Mouse (Mus musculus) bone marrow macrophage, adult 2 months (primary cell): Measurements from ENCODE around the gene Tbc1d17. TPM values are rescaled to one million over a fixed set of nuclear protein-coding genes. Genes with fewer than 3 reads are reported as not detected.

Source experiments
- H3K27ac ChIP-seq: 2 replicates; pipeline ENCODE4 v1.5.1; 2012; ENCODE audit warnings: low read depth, low read length; ENCODE audit not compliant: insufficient read depth
- H3K4me1 ChIP-seq: 2 replicates; pipeline ENCODE4 v1.6.1; 2012; ENCODE audit warnings: low read length; ENCODE audit not compliant: control insufficient read depth, insufficient read depth
- H3K4me3 ChIP-seq: 2 replicates; pipeline ENCODE4 v1.5.1; 2012; ENCODE audit warnings: mild to moderate bottlenecking, low read length, moderate library complexity; ENCODE audit not compliant: insufficient read depth
- CTCF ChIP-seq: IDR thresholded peaks from 2 replicates; pipeline ENCODE4 v1.5.1; 2012; ENCODE audit warnings: low read depth, mild to moderate bottlenecking, low read length, moderate library complexity
- POLR2A ChIP-seq: IDR thresholded peaks from 2 replicates; pipeline ENCODE4 v1.6.1; 2012; ENCODE audit warnings: mild to moderate bottlenecking, low read depth, low read length, borderline replicate concordance
- polyA plus RNA-seq: library from polyadenylated mRNA; stranded (reverse); fragments of >200 nt; gene quantifications from 2 replicates; pipeline ENCODE4 v1.2.4, GENCODE M21; 2012; ENCODE audit not compliant: missing spikeins, insufficient read depth, insufficient read length

Gene Tbc1d17
- polyA plus RNA-seq, 1 experiment = 76.1 TPM

- TF ChIP-seq POLR2A (no peak), CTCF (no peak)
- peak overlapping the region; percentile 25; the same call in 1 of the 2 replicates for H3K27ac ChIP-seq
- H3K4me3 ChIP-seq = peak overlapping the region; percentile 82
- H3K4me1 ChIP-seq = peaks cover 46% of the 10 kb centered on the region
Measured at GRCm38 (mm10) chr7:44818751-44819235, 30.1 kb downstream of the Tbc1d17 start.

GRCm38 (mm10) chr7:44818164-44818563, 30.7 kb downstream of the Tbc1d17 start:
- peak overlapping the region; percentile 82 for H3K4me3 ChIP-seq
- TF ChIP-seq CTCF (no peak), POLR2A (no peak)

GRCm38 (mm10) chr7:44817441-44817840, 31.4 kb downstream of the Tbc1d17 start:
- H3K4me1 ChIP-seq = peaks cover 34% of the 10 kb centered on the region
- peak overlapping the region; percentile 82 for H3K4me3 ChIP-seq
- no peak for TF ChIP-seq POLR2A
- TF ChIP-seq CTCF = no peak
- peak overlapping the region; percentile 88 for H3K27ac ChIP-seq

More at GRCm38 (mm10) chr7:44818164-44818563, 30.7 kb downstream of the Tbc1d17 start:
- H3K4me1 ChIP-seq = peaks cover 40% of the 10 kb centered on the region
- peak overlapping the region; percentile 88 for H3K27ac ChIP-seq

- peak within 1 kb of the TSS; percentile 88 for H3K27ac ChIP-seq
- H3K4me3 ChIP-seq = peak within 1 kb of the TSS; percentile 82
- TF ChIP-seq POLR2A (no peak), CTCF (no peak)
- H3K4me1 ChIP-seq = peaks cover 32% of the 10 kb centered on the region
Measured at GRCm38 (mm10) chr7:44816470-44817021, 32.3 kb downstream of the Tbc1d17 start, which contains the start of gene Atf5. Gene Atf5, minus strand, starts transcription at chr7:44816658.

GRCm38 (mm10) chr7:44815721-44816469, 33.0 kb downstream of the Tbc1d17 start, which contains the start of the genes Nup62 and Il4i1:
Gene Nup62, plus strand, starts transcription at chr7:44816088.
Gene Il4i1, plus strand, starts transcription at chr7:44816387.
- Histone ChIP-seq H3K4me3 (peak within 1 kb of the TSS; percentile 82), H3K4me1 (peaks cover 29% of the 10 kb centered on the region), H3K27ac (peak within 1 kb of the TSS; percentile 88)
- TF ChIP-seq CTCF (no peak), POLR2A (no peak)

- Histone ChIP-seq H3K4me1 (peaks cover 22% of the 10 kb centered on the region), H3K27ac (peak overlapping the region; percentile 48), H3K4me3 (peak overlapping the region; percentile 82)
- no peak for TF ChIP-seq CTCF
- no peak for TF ChIP-seq POLR2A
Measured at GRCm38 (mm10) chr7:44814952-44815553, 33.8 kb downstream of the Tbc1d17 start.

GRCm38 (mm10) chr7:44814423-44814822, 34.5 kb downstream of the Tbc1d17 start:
- Histone ChIP-seq H3K27ac (no peak overlapping the region), H3K4me3 (no peak overlapping the region), H3K4me1 (peaks cover 18% of the 10 kb centered on the region)
- TF ChIP-seq POLR2A = no peak
- no peak for TF ChIP-seq CTCF

- H3K4me3 ChIP-seq = no peak overlapping the region
- peaks cover 14% of the 10 kb centered on the region for H3K4me1 ChIP-seq
- TF ChIP-seq CTCF (no peak), POLR2A (no peak)
- H3K27ac ChIP-seq = no peak overlapping the region
Measured at GRCm38 (mm10) chr7:44813985-44814384, 34.9 kb downstream of the Tbc1d17 start.

GRCm38 (mm10) chr7:44812651-44813325, 36.1 kb downstream of the Tbc1d17 start:
- Histone ChIP-seq H3K4me3 (no peak overlapping the region), H3K4me1 (peaks cover 12% of the 10 kb centered on the region), H3K27ac (no peak overlapping the region)
- TF ChIP-seq POLR2A = no peak
- no peak for TF ChIP-seq CTCF
